Mouse (Mus musculus): Measurements from ENCODE around the gene Pigu.

The Pigu gene

GRCm38 (mm10) chr2:155356971-155357591 lies at the start of gene Pigu:
TSS of gene Pigu (minus strand) at chr2:155357430.
- in situ Hi-C loops (cut with MboI): no loop called here

GRCm38 (mm10) chr2:155404635-155405034 lies 47.4 kb upstream of the Pigu start:
- in situ Hi-C loops (cut with MboI): no loop called here

GRCm38 (mm10) chr2:155401926-155402325 lies 44.7 kb upstream of the Pigu start:
- in situ Hi-C loops (cut with MboI): no loop called here

GRCm38 (mm10) chr2:155400276-155400675 lies 43.0 kb upstream of the Pigu start:
- in situ Hi-C loops (cut with MboI): no loop called here

GRCm38 (mm10) chr2:155394586-155394985 lies 37.4 kb upstream of the Pigu start:
- in situ Hi-C loops (cut with MboI): no loop called here

- in situ Hi-C loops (cut with MboI): no loop called here
Measured at GRCm38 (mm10) chr2:155388573-155388972, 31.3 kb upstream of the Pigu start.

- in situ Hi-C loops (cut with MboI): no loop called here
Measured at GRCm38 (mm10) chr2:155387052-155387451, 29.8 kb upstream of the Pigu start.

GRCm38 (mm10) chr2:155386534-155386899 lies 29.3 kb upstream of the Pigu start:
- in situ Hi-C loops (cut with MboI): no loop called here

- in situ Hi-C loops (cut with MboI): no loop called here
Measured at GRCm38 (mm10) chr2:155385731-155386533, 28.7 kb upstream of the Pigu start.

GRCm38 (mm10) chr2:155385090-155385489 lies 27.9 kb upstream of the Pigu start:
- in situ Hi-C loops (cut with MboI): no loop called here

- in situ Hi-C loops (cut with MboI): no loop called here
Measured at GRCm38 (mm10) chr2:155382791-155383438, 25.7 kb upstream of the Pigu start.

GRCm38 (mm10) chr2:155382332-155382700 lies 25.1 kb upstream of the Pigu start:
- in situ Hi-C loops (cut with MboI): no loop called here

GRCm38 (mm10) chr2:155381643-155382331 lies 24.6 kb upstream of the Pigu start:
- in situ Hi-C loops (cut with MboI): no loop called here

GRCm38 (mm10) chr2:155381060-155381437 lies 23.8 kb upstream of the Pigu start:
- in situ Hi-C loops (cut with MboI): no loop called here

- in situ Hi-C loops (cut with MboI): no loop called here
Measured at GRCm38 (mm10) chr2:155380261-155381059, 23.2 kb upstream of the Pigu start, which contains the start of gene Trp53inp2. TSS of gene Trp53inp2 (plus strand) at chr2:155381059.

GRCm38 (mm10) chr2:155376191-155376590 lies 19.0 kb upstream of the Pigu start:
- in situ Hi-C loops (cut with MboI): no loop called here

GRCm38 (mm10) chr2:155374521-155374920 lies 17.3 kb upstream of the Pigu start:
- in situ Hi-C loops (cut with MboI): no loop called here

GRCm38 (mm10) chr2:155373886-155374285 lies 16.7 kb upstream of the Pigu start:
- in situ Hi-C loops (cut with MboI): no loop called here

- in situ Hi-C loops (cut with MboI): no loop called here
Measured at GRCm38 (mm10) chr2:155373302-155373701, 16.1 kb upstream of the Pigu start.

- in situ Hi-C loops (cut with MboI): no loop called here
Measured at GRCm38 (mm10) chr2:155372451-155372850, 15.2 kb upstream of the Pigu start.

- in situ Hi-C loops (cut with MboI): no loop called here
Measured at GRCm38 (mm10) chr2:155369333-155369883, 12.2 kb upstream of the Pigu start.
